Mouse (Mus musculus) megakaryocyte-erythroid progenitor cell, adult 5-6 weeks (primary cell): ENCODE measurements around the gene Flt3l. TPM values are rescaled to one million over a fixed set of nuclear protein-coding genes. Genes with fewer than 3 reads are reported as not detected.

Source experiments
- ATAC-seq: replicated peaks from 2 replicates; pipeline ENCODE4 v1.8.0; 2016; ENCODE audit warnings: mild to moderate bottlenecking, inconsistent platforms; ENCODE audit not compliant: severe bottlenecking, poor library complexity, low FRiP score, low TSS enrichment
- total RNA-seq, 2 experiments: library from RNA; stranded (forward) in 1 of 2; stranded (reverse) in 1 of 2; fragments of 200-1000, 215-1000 nt in 1 of 2; fragments of >200 nt in 1 of 2; fragmentation: Nextera tagmentation in 1 of 2; gene quantifications; 2 replicates each; pipeline ENCODE4 v1.2.3; 2014 to 2017

The Flt3l gene
- total RNA-seq, 2 experiments from 2014 or later: 23.5 to 48.2 TPM

- ATAC-seq: no peak
Measured at GRCm38 (mm10) chr7:45088597-45088996, 47.6 kb downstream of the Flt3l start.

GRCm38 (mm10) chr7:45086084-45086483, 50.1 kb downstream of the Flt3l start:
- no peak for ATAC-seq

DNA sequence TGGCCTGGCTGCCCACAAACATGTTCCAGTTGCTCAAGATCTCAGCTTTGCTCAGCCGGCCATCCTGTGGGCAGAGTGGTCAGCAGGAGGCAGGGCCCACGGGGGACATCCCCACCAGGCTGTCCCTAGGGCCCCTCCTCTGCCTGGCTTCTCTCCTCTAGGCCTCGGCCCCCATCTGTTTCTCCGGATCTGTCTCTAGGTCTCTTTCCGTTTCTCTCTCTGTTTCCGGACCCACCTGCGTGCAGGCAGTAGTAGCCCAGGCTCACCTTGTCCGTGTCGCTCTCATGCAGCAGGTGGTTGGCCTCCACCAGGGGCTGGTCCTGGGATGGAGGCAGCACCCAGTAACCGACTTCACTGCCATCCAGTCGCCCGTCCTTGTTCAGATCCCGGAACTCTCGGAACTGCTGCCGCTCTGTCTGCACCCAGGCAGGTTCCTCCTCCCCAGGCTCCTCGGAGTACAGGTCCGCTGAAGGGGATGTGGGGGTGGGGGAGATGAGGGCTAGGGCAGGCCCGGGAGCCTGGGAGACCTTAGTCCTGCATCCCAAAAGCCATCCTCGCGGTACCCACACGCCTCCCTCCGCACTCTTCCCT, 52.8 kb downstream of the Flt3l start:
- ATAC-seq: no peak

DNA sequence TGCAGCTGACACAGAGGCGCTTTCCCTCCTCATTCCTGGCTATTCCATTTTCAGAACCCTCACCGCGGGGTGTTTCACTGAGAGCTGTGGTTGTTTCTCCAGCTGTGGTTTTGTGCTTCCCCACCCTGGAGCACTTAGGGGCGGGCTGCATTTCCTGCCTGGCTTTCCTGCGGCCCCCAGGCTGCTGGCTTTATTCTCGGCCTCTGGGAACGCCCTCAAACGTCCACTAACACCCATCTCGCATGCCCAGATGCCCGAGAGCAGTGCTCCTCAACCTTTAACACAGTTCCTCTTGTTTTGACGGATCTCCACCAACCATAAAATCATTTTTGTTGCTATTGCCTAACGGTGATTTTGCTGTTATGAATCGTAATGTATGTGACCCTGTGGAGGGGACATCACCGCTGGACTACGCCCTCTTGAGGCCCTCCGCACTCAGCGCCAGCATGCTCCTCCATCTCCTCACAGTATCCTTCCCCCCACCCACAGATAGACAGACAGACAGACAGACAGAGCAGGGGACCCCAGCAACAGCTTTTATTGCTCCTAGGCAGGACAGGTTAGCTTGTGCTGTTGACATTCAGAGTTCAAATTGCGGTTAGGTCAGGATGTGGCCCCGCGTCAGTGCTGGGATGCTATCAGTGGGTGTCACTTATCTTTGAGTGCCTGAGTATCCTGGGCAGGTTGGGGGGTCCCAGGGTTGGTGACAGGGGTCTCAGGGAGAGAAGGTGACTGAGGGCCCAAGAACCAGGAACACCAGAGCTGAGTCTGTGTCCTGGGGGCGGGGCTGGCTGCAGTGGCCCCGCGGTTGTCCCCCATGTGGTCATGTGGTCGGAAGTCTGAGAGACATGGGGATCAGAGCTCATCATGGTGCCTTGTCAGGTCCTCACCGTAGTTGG, 53.6 kb downstream of the Flt3l start:
- peak; percentile 46 for ATAC-seq

- ATAC-seq: no peak
Measured at GRCm38 (mm10) chr7:45081016-45081415, 55.2 kb downstream of the Flt3l start.

- ATAC-seq: peak; percentile 35; the same call in 1 of the 2 replicates
Measured at GRCm38 (mm10) chr7:45079856-45080255, 56.4 kb downstream of the Flt3l start.

Other genes with a start within 250 kb of the Flt3l start
Only the 30 nearest of the 33 such genes appear.
- 95.3 and 104 TPM in 2 replicates for gene Ap2a1, start 206.9 kb downstream of the Flt3l start, total RNA-seq (2014; fragmentation: Nextera tagmentation)
- gene Ap2a1, start 206.9 kb downstream of the Flt3l start, total RNA-seq (2017): 23.8 and 37.1 TPM in 2 replicates
- gene Tsks, start 193.2 kb downstream of the Flt3l start, total RNA-seq (2014; fragmentation: Nextera tagmentation): not detected in 2 replicates
- not detected in 2 replicates for gene Tsks, start 193.2 kb downstream of the Flt3l start, total RNA-seq (2017)
- gene Cpt1c, start 161.6 kb downstream of the Flt3l start, total RNA-seq (2014; fragmentation: Nextera tagmentation): 4.1 and 11.5 TPM in 2 replicates
- 0.91 and 1.3 TPM in 2 replicates for gene Cpt1c, start 161.6 kb downstream of the Flt3l start, total RNA-seq (2017)
- gene Prmt1, start 149.9 kb downstream of the Flt3l start, total RNA-seq (2014; fragmentation: Nextera tagmentation): 160 and 230 TPM in 2 replicates
- gene Prmt1, start 149.9 kb downstream of the Flt3l start, total RNA-seq (2017): 132 and 171 TPM in 2 replicates
- 80.4 and 150 TPM in 2 replicates for gene Irf3, start 138.8 kb downstream of the Flt3l start, total RNA-seq (2014; fragmentation: Nextera tagmentation)
- gene Irf3, start 138.8 kb downstream of the Flt3l start, total RNA-seq (2017): 84.3 and 104 TPM in 2 replicates
- 37.2 and 42.7 TPM in 2 replicates for gene Bcl2l12, start 137.7 kb downstream of the Flt3l start, total RNA-seq (2014; fragmentation: Nextera tagmentation)
- gene Bcl2l12, start 137.7 kb downstream of the Flt3l start, total RNA-seq (2017): 15.5 and 25.6 TPM in 2 replicates
- gene Scaf1, start 120.1 kb downstream of the Flt3l start, total RNA-seq (2014; fragmentation: Nextera tagmentation): 33.0 and 46.3 TPM in 2 replicates
- gene Scaf1, start 120.1 kb downstream of the Flt3l start, total RNA-seq (2017): 7.2 and 10.2 TPM in 2 replicates
- 1.4 and 1.7 TPM in 2 replicates for gene Rras, start 118.5 kb downstream of the Flt3l start, total RNA-seq (2014; fragmentation: Nextera tagmentation)
- gene Rras, start 118.5 kb downstream of the Flt3l start, total RNA-seq (2017): 1.3 and 1.6 TPM in 2 replicates
- gene Prr12, start 83.6 kb downstream of the Flt3l start, total RNA-seq (2014; fragmentation: Nextera tagmentation): 26.6 and 28.7 TPM in 2 replicates
- gene Prr12, start 83.6 kb downstream of the Flt3l start, total RNA-seq (2017): 1.9 and 2.1 TPM in 2 replicates
- gene Nosip, start 74.0 kb downstream of the Flt3l start, total RNA-seq (2014; fragmentation: Nextera tagmentation): 27.8 and 55.1 TPM in 2 replicates
- gene Nosip, start 74.0 kb downstream of the Flt3l start, total RNA-seq (2017): 40.9 and 48.3 TPM in 2 replicates
- 4.3 and 4.7 TPM in 2 replicates for gene Prrg2, start 73.8 kb downstream of the Flt3l start, total RNA-seq (2014; fragmentation: Nextera tagmentation)
- gene Prrg2, start 73.8 kb downstream of the Flt3l start, total RNA-seq (2017): 3.5 and 6.2 TPM in 2 replicates
- gene Rcn3, start 44.2 kb downstream of the Flt3l start, total RNA-seq (2014; fragmentation: Nextera tagmentation): 7.6 and 15.6 TPM in 2 replicates
- 16.7 and 23.0 TPM in 2 replicates for gene Rcn3, start 44.2 kb downstream of the Flt3l start, total RNA-seq (2017)
- 0.82 TPM in 1 of 2 replicates, not detected in the other for gene Fcgrt, start 32.6 kb downstream of the Flt3l start, total RNA-seq (2014; fragmentation: Nextera tagmentation)
- gene Fcgrt, start 32.6 kb downstream of the Flt3l start, total RNA-seq (2017): 1.1 and 1.8 TPM in 2 replicates
- 3,773 and 4,118 TPM in 2 replicates for gene Rps11, start 12.0 kb downstream of the Flt3l start, total RNA-seq (2014; fragmentation: Nextera tagmentation)
- gene Rps11, start 12.0 kb downstream of the Flt3l start, total RNA-seq (2017): 1,409 and 1,705 TPM in 2 replicates
- 4,705 and 4,844 TPM in 2 replicates for gene Rpl13a, start 7.7 kb downstream of the Flt3l start, total RNA-seq (2014; fragmentation: Nextera tagmentation)
- gene Rpl13a, start 7.7 kb downstream of the Flt3l start, total RNA-seq (2017): 4,178 and 4,889 TPM in 2 replicates
- gene Gm45713, start 201 bp downstream of the Flt3l start, total RNA-seq (2014; fragmentation: Nextera tagmentation): not detected in 2 replicates
- gene Gm45713, start 201 bp downstream of the Flt3l start, total RNA-seq (2017): 0.61 TPM in 1 of 2 replicates, not detected in the other
- 135 and 148 TPM in 2 replicates for gene Pih1d1, start 17.9 kb upstream of the Flt3l start, total RNA-seq (2014; fragmentation: Nextera tagmentation)
- gene Pih1d1, start 17.9 kb upstream of the Flt3l start, total RNA-seq (2017): 39.0 and 61.3 TPM in 2 replicates
- gene Aldh16a1, start 18.2 kb upstream of the Flt3l start, total RNA-seq (2014; fragmentation: Nextera tagmentation): 69.0 and 84.8 TPM in 2 replicates
- gene Aldh16a1, start 18.2 kb upstream of the Flt3l start, total RNA-seq (2017): 19.1 and 22.1 TPM in 2 replicates
- not detected in 2 replicates for gene Slc17a7, start 27.5 kb upstream of the Flt3l start, total RNA-seq (2014; fragmentation: Nextera tagmentation)
- gene Slc17a7, start 27.5 kb upstream of the Flt3l start, total RNA-seq (2017): not detected in 2 replicates
- not detected in 2 replicates for gene Gfy, start 43.1 kb upstream of the Flt3l start, total RNA-seq (2014; fragmentation: Nextera tagmentation)
- gene Gfy, start 43.1 kb upstream of the Flt3l start, total RNA-seq (2017): 1.9 TPM in 1 of 2 replicates, not detected in the other
- gene Pth2, start 44.6 kb upstream of the Flt3l start, total RNA-seq (2014; fragmentation: Nextera tagmentation): not detected in 2 replicates
- not detected in 2 replicates for gene Pth2, start 44.6 kb upstream of the Flt3l start, total RNA-seq (2017)
- 0.89 and 2.0 TPM in 2 replicates for gene Ccdc155, start 68.5 kb upstream of the Flt3l start, total RNA-seq (2014; fragmentation: Nextera tagmentation)
- 0.52 and 1.1 TPM in 2 replicates for gene Ccdc155, start 68.5 kb upstream of the Flt3l start, total RNA-seq (2017)
- gene Dkkl1, start 75.7 kb upstream of the Flt3l start, total RNA-seq (2014; fragmentation: Nextera tagmentation): 32.2 and 40.5 TPM in 2 replicates
- 16.4 and 32.1 TPM in 2 replicates for gene Dkkl1, start 75.7 kb upstream of the Flt3l start, total RNA-seq (2017)
- not detected in 2 replicates for gene Tead2, start 79.3 kb upstream of the Flt3l start, total RNA-seq (2014; fragmentation: Nextera tagmentation)
- gene Tead2, start 79.3 kb upstream of the Flt3l start, total RNA-seq (2017): not detected in 2 replicates
- 83.5 and 91.4 TPM in 2 replicates for gene Cd37, start 102.7 kb upstream of the Flt3l start, total RNA-seq (2014; fragmentation: Nextera tagmentation)
- 27.2 and 28.4 TPM in 2 replicates for gene Cd37, start 102.7 kb upstream of the Flt3l start, total RNA-seq (2017)
- not detected in 2 replicates for gene Slc6a16, start 104.7 kb upstream of the Flt3l start, total RNA-seq (2014; fragmentation: Nextera tagmentation)
- not detected in 2 replicates for gene Slc6a16, start 104.7 kb upstream of the Flt3l start, total RNA-seq (2017)
- gene Slc6a21, start 141.1 kb upstream of the Flt3l start, total RNA-seq (2014; fragmentation: Nextera tagmentation): not detected in 2 replicates
- not detected in 2 replicates for gene Slc6a21, start 141.1 kb upstream of the Flt3l start, total RNA-seq (2017)
- 0.22 and 0.54 TPM in 2 replicates for gene Trpm4, start 197.3 kb upstream of the Flt3l start, total RNA-seq (2014; fragmentation: Nextera tagmentation)
- 0.11 TPM in 1 of 2 replicates, not detected in the other for gene Trpm4, start 197.3 kb upstream of the Flt3l start, total RNA-seq (2017)
- not detected in 2 replicates for gene Hrc, start 198.9 kb upstream of the Flt3l start, total RNA-seq (2014; fragmentation: Nextera tagmentation)
- gene Hrc, start 198.9 kb upstream of the Flt3l start, total RNA-seq (2017): not detected in 2 replicates
- 0.42 TPM in 1 of 2 replicates, not detected in the other for gene Ppfia3, start 230.6 kb upstream of the Flt3l start, total RNA-seq (2014; fragmentation: Nextera tagmentation)
- 0.80 TPM in 1 of 2 replicates, not detected in the other for gene Ppfia3, start 230.6 kb upstream of the Flt3l start, total RNA-seq (2017)